Mouse (Mus musculus): ENCODE measurements around the gene Ddx24.

- TF ChIP-seq CTCF (conservative IDR thresholded peaks at IDR 0.05; ENCODE audit: low read length) (no peak), POU5F1 (IDR thresholded peaks at IDR 0.05; ENCODE audit: borderline replicate concordance, low read length) (no peak), NANOG (IDR thresholded peaks at IDR 0.05; ENCODE audit: borderline replicate concordance, low read length) (no peak)
Measured at GRCm38 (mm10) chr12:103407720-103408119, 17.9 kb downstream of the Ddx24 start, which contains the start of gene 9330161L09Rik.
